Mouse (Mus musculus) embryonic fibroblast, embryonic 13.5 days (primary cell): Measurements from ENCODE around the gene Myo15. TPM values are rescaled to one million over a fixed set of nuclear protein-coding genes. Genes with fewer than 3 reads are reported as not detected.

Experiments
- H3K27ac ChIP-seq: 2 replicates; pipeline ENCODE4 v1.5.1; 2012; ENCODE audit warnings: low read length, control low read depth, inconsistent platforms; ENCODE audit not compliant: insufficient read depth
- H3K4me1 ChIP-seq: 2 replicates; pipeline ENCODE4 v1.6.1; 2011; ENCODE audit warnings: low read length; ENCODE audit not compliant: control insufficient read depth, insufficient read depth
- H3K4me3 ChIP-seq: 2 replicates; pipeline ENCODE4 v1.5.1; 2011; ENCODE audit warnings: mild to moderate bottlenecking, control low read depth, low read length; ENCODE audit not compliant: insufficient read depth
- CTCF ChIP-seq: IDR thresholded peaks from 2 replicates; pipeline ENCODE4 v1.5.1; 2011; ENCODE audit warnings: mild to moderate bottlenecking, control low read depth, low read length, moderate library complexity, borderline replicate concordance; ENCODE audit not compliant: insufficient read depth
- POLR2A ChIP-seq: IDR thresholded peaks from 2 replicates; pipeline ENCODE4 v1.6.1; 2011; ENCODE audit warnings: low read depth, mild to moderate bottlenecking, control low read depth, low read length, moderate library complexity
- polyA plus RNA-seq: library from polyadenylated mRNA; stranded (reverse); fragments of >200 nt; gene quantifications from 2 replicates; pipeline ENCODE4 v1.2.4, GENCODE M21; 2011; ENCODE audit warnings: low read depth; ENCODE audit not compliant: missing spikeins, insufficient read length

Myo15 gene
- polyA plus RNA-seq, 1 experiment = not detected

DNA sequence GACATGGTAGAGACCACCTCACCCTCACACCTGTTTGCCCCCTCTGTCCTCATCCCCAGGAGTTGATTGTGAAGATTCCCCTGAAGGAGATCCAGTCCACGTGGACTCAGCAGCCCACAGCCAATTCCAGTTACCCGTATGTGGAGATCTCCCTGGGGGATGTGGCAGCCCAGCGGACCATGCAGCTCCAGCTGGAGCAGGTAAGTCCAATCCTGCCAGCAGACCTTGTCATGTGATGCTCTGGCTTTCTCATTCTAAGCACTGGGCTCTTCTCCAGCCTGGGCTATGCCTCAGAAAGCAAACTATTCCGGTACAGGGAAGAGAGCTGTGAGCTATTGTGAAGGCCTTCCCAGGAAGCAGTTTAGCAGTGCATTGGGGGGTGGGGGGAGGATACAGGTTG is 57.3 kb downstream of the Myo15 start:
- Histone ChIP-seq H3K4me1 (no peaks in the 10 kb centered on the region), H3K4me3 (no peak overlapping the region), H3K27ac (no peak overlapping the region)
- TF ChIP-seq POLR2A = no peak

DNA sequence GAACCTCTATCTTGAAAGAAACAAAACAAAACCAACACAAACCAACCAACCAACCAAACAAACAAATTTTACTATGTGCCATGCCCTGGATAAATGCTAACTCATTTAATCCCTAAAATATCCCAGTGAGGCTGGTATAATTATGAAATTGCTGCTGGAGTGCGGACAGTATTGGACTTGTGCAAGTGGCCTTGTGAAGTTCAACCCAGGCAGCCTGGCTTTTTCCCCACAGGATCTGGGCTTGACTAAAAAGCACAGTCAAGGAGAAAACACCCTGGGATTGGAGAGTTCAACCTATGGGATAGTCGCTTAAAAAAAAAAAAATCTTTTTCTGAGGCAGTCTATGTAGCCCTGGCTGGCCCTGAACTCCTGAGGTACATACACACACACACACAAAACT is 66.5 kb downstream of the Myo15 start:
- H3K4me3 ChIP-seq = no peak overlapping the region
- no peak overlapping the region for H3K27ac ChIP-seq
- no peak for TF ChIP-seq POLR2A
- no peak for TF ChIP-seq CTCF
- peaks cover 6% of the 10 kb centered on the region; the same call in 1 of the 2 replicates for H3K4me1 ChIP-seq

DNA sequence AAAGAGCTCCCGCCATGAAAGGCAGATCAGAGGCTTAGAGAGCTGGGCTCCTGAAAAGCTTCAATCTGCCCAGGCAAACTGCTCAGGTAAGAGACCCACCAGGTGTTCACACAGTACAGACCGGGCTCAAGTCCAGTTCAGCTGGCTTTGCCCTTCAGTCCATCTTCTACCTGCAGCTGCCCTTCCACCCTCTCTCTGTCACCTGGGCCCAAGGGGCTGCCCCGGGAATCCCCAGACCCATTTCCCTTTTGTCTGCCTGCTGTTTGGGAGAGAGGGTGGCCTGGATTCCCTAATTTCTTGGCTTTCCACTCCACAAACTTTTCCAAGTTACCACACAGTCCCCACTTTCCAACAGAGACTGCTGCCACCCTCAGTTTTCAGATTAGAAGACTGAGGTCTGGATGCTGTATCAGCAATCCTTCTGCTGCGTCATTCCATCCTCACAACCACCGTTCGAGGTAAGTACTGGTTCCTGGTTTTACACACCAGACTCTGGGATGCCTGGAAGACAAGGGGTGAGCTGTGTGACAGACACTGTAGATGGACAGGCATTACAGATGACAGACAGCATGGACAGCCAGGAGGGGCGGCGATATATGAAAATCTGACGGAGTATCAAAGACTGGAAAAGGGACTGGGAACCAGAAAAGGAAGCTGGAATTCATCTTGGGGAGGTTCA is 67.2 kb downstream of the Myo15 start, which contains the start of gene Alkbh5:
Alkbh5 (plus strand) TSS at position 202 of the 679 bp plus-strand sequence.
- H3K4me1 ChIP-seq = peaks cover 6% of the 10 kb centered on the region; the same call in 1 of the 2 replicates
- H3K4me3 ChIP-seq = peak within 1 kb of the TSS; percentile 52
- TF ChIP-seq POLR2A = peak; percentile 74; the same call in 1 of the 2 replicates
- no peak for TF ChIP-seq CTCF
- peak within 1 kb of the TSS; percentile 99 for H3K27ac ChIP-seq

- TF ChIP-seq CTCF (no peak), POLR2A (peak; percentile 86)
- peak overlapping the region; percentile 99 for H3K27ac ChIP-seq
- peak overlapping the region; percentile 52 for H3K4me3 ChIP-seq
- H3K4me1 ChIP-seq = peaks cover 6% of the 10 kb centered on the region; the same call in 1 of the 2 replicates
Measured at GRCm38 (mm10) chr11:60536859-60537467, 67.8 kb downstream of the Myo15 start.

GRCm38 (mm10) chr11:60537468-60538347 is 68.6 kb downstream of the Myo15 start:
- TF ChIP-seq POLR2A = peak; percentile 71
- TF ChIP-seq CTCF = no peak

DNA sequence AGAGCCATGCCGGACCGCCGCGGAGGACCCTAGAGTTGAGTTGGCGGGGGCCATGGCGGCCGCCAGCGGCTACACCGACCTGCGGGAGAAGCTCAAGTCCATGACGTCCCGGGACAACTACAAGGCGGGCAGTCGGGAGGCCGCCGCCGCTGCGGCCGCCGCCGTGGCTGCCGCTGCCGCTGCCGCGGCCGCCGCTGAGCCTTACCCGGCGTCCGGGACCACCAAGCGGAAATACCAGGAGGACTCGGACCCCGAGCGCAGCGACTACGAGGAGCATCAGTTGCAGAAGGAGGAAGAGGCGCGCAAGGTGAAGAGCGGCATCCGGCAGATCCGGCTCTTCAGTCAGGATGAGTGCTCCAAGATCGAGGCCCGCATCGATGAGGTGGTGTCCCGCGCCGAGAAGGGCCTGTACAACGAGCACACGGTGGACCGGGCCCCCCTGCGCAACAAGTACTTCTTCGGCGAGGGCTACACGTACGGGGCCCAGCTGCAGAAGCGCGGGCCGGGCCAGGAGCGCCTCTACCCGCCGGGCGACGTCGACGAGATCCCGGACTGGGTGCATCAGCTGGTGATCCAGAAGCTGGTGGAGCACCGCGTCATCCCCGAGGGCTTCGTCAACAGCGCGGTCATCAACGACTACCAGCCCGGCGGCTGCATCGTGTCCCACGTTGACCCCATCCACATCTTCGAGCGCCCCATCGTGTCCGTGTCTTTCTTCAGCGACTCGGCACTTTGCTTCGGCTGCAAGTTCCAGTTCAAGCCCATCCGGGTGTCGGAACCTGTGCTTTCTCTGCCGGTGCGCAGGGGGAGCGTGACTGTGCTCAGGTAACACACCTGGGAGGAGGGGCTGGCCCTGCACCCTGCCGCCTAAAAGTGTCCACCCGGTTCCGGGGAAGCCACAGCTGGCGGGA is 69.5 kb downstream of the Myo15 start:
- Histone ChIP-seq H3K27ac (peak overlapping the region; percentile 99), H3K4me1 (peaks cover 8% of the 10 kb centered on the region; the same call in 1 of the 2 replicates), H3K4me3 (peak overlapping the region; percentile 79)
- no peak for TF ChIP-seq CTCF
- no peak for TF ChIP-seq POLR2A

More at GRCm38 (mm10) chr11:60537468-60538347, 68.6 kb downstream of the Myo15 start:
- Histone ChIP-seq H3K4me1 (peaks cover 6% of the 10 kb centered on the region; the same call in 1 of the 2 replicates), H3K4me3 (peak overlapping the region; percentile 79), H3K27ac (peak overlapping the region; percentile 99)

GRCm38 (mm10) chr11:60539540-60539939 is 70.4 kb downstream of the Myo15 start:
- no peak for TF ChIP-seq POLR2A
- no peak for TF ChIP-seq CTCF
- peaks cover 10% of the 10 kb centered on the region; the same call in 1 of the 2 replicates for H3K4me1 ChIP-seq
- H3K27ac ChIP-seq = no peak overlapping the region
- H3K4me3 ChIP-seq = peak overlapping the region; percentile 79

DNA sequence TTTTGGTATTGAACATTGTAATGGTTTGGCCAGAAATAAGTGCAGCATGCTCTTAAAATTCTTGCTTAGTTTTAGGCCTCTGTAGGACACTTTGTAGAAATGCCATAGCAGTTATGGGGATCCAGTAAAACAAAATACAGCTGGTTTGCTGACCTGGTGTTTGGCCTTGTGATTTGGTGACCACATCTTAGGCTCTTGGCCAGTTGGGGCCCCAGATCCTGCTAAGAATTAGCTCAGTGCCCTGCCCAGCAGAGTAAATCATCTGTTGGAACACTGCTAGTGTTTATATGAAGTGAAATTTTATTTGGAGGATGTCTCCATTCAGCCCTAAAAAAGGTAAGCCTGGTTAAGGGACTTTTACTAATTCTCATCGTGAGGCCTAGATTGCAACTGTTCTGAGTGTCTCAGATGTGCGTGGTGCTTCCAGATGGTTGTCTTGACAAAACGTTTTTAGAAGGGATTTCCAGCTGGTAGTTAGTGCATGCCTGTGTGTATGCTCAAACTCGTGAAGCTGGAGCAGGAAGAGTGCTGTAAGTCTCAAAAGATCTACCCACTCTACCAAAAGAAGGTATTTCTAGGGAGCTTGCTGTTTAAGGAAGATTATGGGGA is 71.0 kb downstream of the Myo15 start:
- H3K4me1 ChIP-seq = peaks cover 12% of the 10 kb centered on the region; the same call in 1 of the 2 replicates
- H3K27ac ChIP-seq = peak overlapping the region; percentile 74
- no peak for TF ChIP-seq CTCF
- TF ChIP-seq POLR2A = no peak
- peak overlapping the region; percentile 68 for H3K4me3 ChIP-seq
